Mouse (Mus musculus) testis, adult 2 months (tissue): ENCODE measurements around the gene Naglu. TPM values are rescaled to one million over a fixed set of nuclear protein-coding genes. Genes with fewer than 3 reads are reported as not detected.

Source experiments
- H3K27ac ChIP-seq: fragments of 200-500 bp; 2 replicates; pipeline ENCODE4 v1.5.1; 2012; ENCODE audit warnings: low read depth, low read length; ENCODE audit not compliant: control insufficient read depth, insufficient read depth
- H3K27me3 ChIP-seq: fragments of 200-500 bp; 2 replicates; pipeline ENCODE4 v1.6.1; 2012; ENCODE audit warnings: mild to moderate bottlenecking, low read length, moderate library complexity; ENCODE audit not compliant: control insufficient read depth, insufficient read depth
- H3K36me3 ChIP-seq: fragments of 200-500 bp; 2 replicates; pipeline ENCODE4 v1.6.1; 2012; ENCODE audit warnings: mild to moderate bottlenecking, low read length; ENCODE audit not compliant: control insufficient read depth, insufficient read depth
- H3K4me1 ChIP-seq: fragments of 200-500 bp; 2 replicates; pipeline ENCODE4 v1.6.1; 2012; ENCODE audit warnings: low read length; ENCODE audit not compliant: control insufficient read depth, insufficient read depth
- H3K4me3 ChIP-seq: fragments of 200-500 bp; 2 replicates; pipeline ENCODE4 v1.5.1; 2012; ENCODE audit warnings: low read depth, mild to moderate bottlenecking, low read length, moderate library complexity, mixed read lengths; ENCODE audit not compliant: control insufficient read depth
- CTCF ChIP-seq: fragments of 200-500 bp; IDR thresholded peaks from 2 replicates; pipeline ENCODE4 v1.5.1; 2012; ENCODE audit warnings: low read depth, mild to moderate bottlenecking, inconsistent platforms, low read length, moderate library complexity; ENCODE audit not compliant: control insufficient read depth, insufficient read depth, insufficient replicate concordance
- POLR2A ChIP-seq: fragments of 200-500 bp; IDR thresholded peaks from 2 replicates; pipeline ENCODE4 v1.6.1; 2012; ENCODE audit warnings: low read depth, mild to moderate bottlenecking, inconsistent platforms, low read length, moderate library complexity; ENCODE audit not compliant: control insufficient read depth
- polyA plus RNA-seq: library from polyadenylated mRNA; depleted of rRNA; stranded (reverse); fragments of >200 nt; gene quantifications from 2 replicates; pipeline ENCODE4 v1.2.3, GENCODE M21; 2012

The Naglu gene
- polyA plus RNA-seq, 1 experiment: 46.2 TPM

- no peak for TF ChIP-seq POLR2A
- no peak for TF ChIP-seq CTCF
- Histone ChIP-seq H3K27me3 (no peaks in the 10 kb centered on the region), H3K4me3 (no peak overlapping the region), H3K36me3 (peaks cover 2% of the 10 kb centered on the region; the same call in 1 of the 2 replicates), H3K27ac (no peak overlapping the region), H3K4me1 (no peaks in the 10 kb centered on the region)
Measured at GRCm38 (mm10) chr11:101047502-101047901, 22.3 kb upstream of the Naglu start.

DNA sequence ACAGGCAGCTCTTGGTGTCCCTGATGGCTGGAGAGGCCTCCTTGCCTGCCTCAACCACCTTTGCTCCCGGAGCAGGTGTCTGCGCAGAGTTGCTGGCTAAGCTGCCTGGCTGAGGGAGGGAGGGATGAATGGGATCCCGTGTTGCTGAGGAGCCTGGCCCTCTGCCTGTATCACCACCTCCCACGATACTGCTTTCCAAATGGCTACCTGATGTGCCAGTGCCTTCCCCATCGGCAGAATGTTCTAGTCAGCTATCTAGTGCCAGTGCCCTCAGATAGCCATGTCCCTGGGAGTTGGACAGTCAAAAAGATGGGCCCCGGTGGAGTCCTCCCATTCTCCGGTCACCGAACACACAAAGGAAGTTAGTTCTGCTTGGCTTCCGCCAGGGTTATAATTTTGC lies 19.5 kb upstream of the Naglu start:
- no peak overlapping the region for H3K27ac ChIP-seq
- H3K4me1 ChIP-seq: no peaks in the 10 kb centered on the region
- H3K36me3 ChIP-seq: no peaks in the 10 kb centered on the region; the same call in 1 of the 2 replicates
- no peaks in the 10 kb centered on the region for H3K27me3 ChIP-seq
- H3K4me3 ChIP-seq: no peak overlapping the region
- no peak for TF ChIP-seq CTCF
- no peak for TF ChIP-seq POLR2A

- H3K4me3 ChIP-seq: no peak overlapping the region
- H3K4me1 ChIP-seq: no peaks in the 10 kb centered on the region
- TF ChIP-seq CTCF (no peak), POLR2A (no peak)
- H3K27me3 ChIP-seq: no peaks in the 10 kb centered on the region
- no peaks in the 10 kb centered on the region; the same call in 1 of the 2 replicates for H3K36me3 ChIP-seq
- H3K27ac ChIP-seq: no peak overlapping the region
Measured at GRCm38 (mm10) chr11:101051051-101051493, 18.7 kb upstream of the Naglu start.

DNA sequence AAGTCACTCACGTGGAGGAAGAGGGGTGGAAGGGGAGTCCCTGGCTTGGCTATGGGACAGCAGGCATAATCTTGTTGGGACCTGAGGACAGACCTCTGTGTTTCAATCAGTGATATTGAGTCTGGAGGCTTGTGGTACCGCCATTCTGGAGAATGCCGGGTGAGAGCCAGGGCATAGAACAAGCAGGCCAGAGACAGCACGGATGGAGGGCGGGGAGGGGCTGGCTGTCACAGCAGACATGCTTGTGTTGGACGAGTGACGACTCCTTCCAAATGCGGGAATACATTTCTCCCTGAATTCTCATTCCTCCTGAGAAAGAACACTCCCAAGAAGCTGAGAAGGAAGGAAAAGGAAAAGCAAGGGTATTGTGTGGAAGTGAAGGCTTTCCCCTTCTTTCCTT lies 18.2 kb upstream of the Naglu start:
- no peak overlapping the region for H3K27ac ChIP-seq
- no peak overlapping the region for H3K4me3 ChIP-seq
- H3K27me3 ChIP-seq: no peaks in the 10 kb centered on the region
- TF ChIP-seq CTCF: no peak
- TF ChIP-seq POLR2A: no peak
- H3K4me1 ChIP-seq: peaks cover 1% of the 10 kb centered on the region
- no peaks in the 10 kb centered on the region for H3K36me3 ChIP-seq

DNA sequence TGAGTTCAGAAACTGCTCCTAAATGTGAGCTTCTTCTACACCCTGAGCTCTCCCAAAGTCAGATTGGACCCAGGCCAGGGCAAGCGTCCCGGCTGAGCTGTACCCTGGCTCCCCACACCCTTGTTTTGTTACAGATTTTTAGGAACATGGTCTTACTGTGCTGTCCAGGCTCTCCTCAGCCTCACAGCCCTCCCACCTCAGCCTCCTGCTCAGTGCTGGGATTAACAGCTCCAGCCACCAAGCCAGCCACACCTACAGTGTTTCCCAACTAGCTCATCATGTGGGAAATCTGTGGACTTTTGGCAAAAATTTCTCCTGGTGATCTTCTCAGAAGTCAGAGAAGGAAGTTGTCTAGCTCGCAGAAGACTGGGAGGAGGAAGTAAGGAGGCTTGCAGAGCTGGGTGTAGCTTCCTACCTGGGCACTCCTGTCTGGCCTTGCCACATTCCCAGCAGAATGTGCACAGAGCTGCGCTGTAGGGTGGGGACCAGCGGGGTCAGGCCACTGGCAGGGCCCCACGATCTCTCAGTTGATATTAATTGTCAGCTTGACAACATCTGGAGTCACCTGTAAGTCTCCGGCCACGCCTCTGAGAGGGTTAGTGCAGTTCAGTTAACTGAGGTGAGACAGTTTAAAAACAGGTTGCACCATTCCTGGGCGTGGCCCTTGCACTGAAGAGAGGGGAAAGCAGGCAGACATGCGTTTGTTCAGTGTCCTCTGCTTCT lies 16.9 kb upstream of the Naglu start:
- peaks cover 3% of the 10 kb centered on the region for H3K4me1 ChIP-seq
- peak overlapping the region; percentile 16; the same call in 1 of the 2 replicates for H3K27ac ChIP-seq
- H3K36me3 ChIP-seq: no peaks in the 10 kb centered on the region

GRCm38 (mm10) chr11:101053974-101054373 lies 15.8 kb upstream of the Naglu start:
- H3K27me3 ChIP-seq: no peaks in the 10 kb centered on the region
- H3K4me1 ChIP-seq: peaks cover 8% of the 10 kb centered on the region
- no peak overlapping the region for H3K27ac ChIP-seq
- TF ChIP-seq POLR2A (no peak), CTCF (peak; percentile 52; the same call in 1 of the 2 replicates)
- no peak overlapping the region for H3K4me3 ChIP-seq
- no peaks in the 10 kb centered on the region for H3K36me3 ChIP-seq

More for the DNA sequence above, 16.9 kb upstream of the Naglu start:
- no peak for TF ChIP-seq POLR2A
- Histone ChIP-seq H3K4me3 (no peak overlapping the region), H3K27me3 (no peaks in the 10 kb centered on the region)

GRCm38 (mm10) chr11:101055418-101055817 lies 14.4 kb upstream of the Naglu start:
- Histone ChIP-seq H3K4me1 (peaks cover 10% of the 10 kb centered on the region), H3K27ac (no peak overlapping the region), H3K27me3 (no peaks in the 10 kb centered on the region), H3K36me3 (no peaks in the 10 kb centered on the region), H3K4me3 (no peak overlapping the region)
- TF ChIP-seq POLR2A: no peak
